Mouse (Mus musculus): ENCODE measurements at regions not wholly inside any gene's neighbourhood (a gene's known extent, or its start where the extent isn't known, plus 50 kb on each side); places are given as distances from the start of the nearest gene placed in this dataset.

- TF ChIP-seq CTCF (IDR thresholded peaks at IDR 0.05) (no peak), EP300 (IDR thresholded peaks at IDR 0.05) (no peak)
These were observed 290.6 kb upstream of the Spred2 start for GRCm38 (mm10) chr11:19633621-19634020.
